Mouse (Mus musculus) thymus, postnatal 4 days (tissue): Measurements from ENCODE around the gene Fancg.

Source experiments
- DNase-seq: peaks from one replicate; pipeline ENCODE4 v3.0.0; 2021

The Fancg gene

GRCm38 (mm10) chr4:43032501-43032900 is 22.2 kb upstream of the Fancg start:
- DNase-seq: no peak

- peak; percentile 94 for DNase-seq
Measured at GRCm38 (mm10) chr4:43031237-43031995, 21.1 kb upstream of the Fancg start, which contains the start of gene Stoml2. Gene Stoml2, minus strand, starts transcription at chr4:43031710.

- no peak for DNase-seq
Measured at GRCm38 (mm10) chr4:43030780-43031230, 20.5 kb upstream of the Fancg start.

GRCm38 (mm10) chr4:43030352-43030751 is 20.0 kb upstream of the Fancg start:
- DNase-seq: no peak

GRCm38 (mm10) chr4:43029749-43030148 is 19.4 kb upstream of the Fancg start:
- DNase-seq: no peak

GRCm38 (mm10) chr4:43029121-43029520 is 18.8 kb upstream of the Fancg start:
- no peak for DNase-seq

- DNase-seq: peak; percentile 95
Measured at GRCm38 (mm10) chr4:43025084-43025960, 15.0 kb upstream of the Fancg start, which contains the start of gene Pigo. Gene Pigo, minus strand, starts transcription at chr4:43025819.

GRCm38 (mm10) chr4:43024673-43025072 is 14.4 kb upstream of the Fancg start:
- no peak for DNase-seq

- no peak for DNase-seq
Measured at GRCm38 (mm10) chr4:43021341-43021740, 11.0 kb upstream of the Fancg start.

- no peak for DNase-seq
Measured at GRCm38 (mm10) chr4:43020876-43021275, 10.6 kb upstream of the Fancg start.

GRCm38 (mm10) chr4:43019641-43020465 is 9.5 kb upstream of the Fancg start:
- no peak for DNase-seq

GRCm38 (mm10) chr4:43019176-43019575 is 8.9 kb upstream of the Fancg start:
- DNase-seq: no peak

- DNase-seq: no peak
Measured at GRCm38 (mm10) chr4:43018156-43018555, 7.8 kb upstream of the Fancg start.

- DNase-seq: no peak
Measured at GRCm38 (mm10) chr4:43012091-43012490, 1.8 kb upstream of the Fancg start.

GRCm38 (mm10) chr4:43005765-43006164 is 4.5 kb downstream of the Fancg start:
- DNase-seq: peak; percentile 52

GRCm38 (mm10) chr4:43004951-43005350 is 5.4 kb downstream of the Fancg start:
- DNase-seq: no peak

- no peak for DNase-seq
Measured at GRCm38 (mm10) chr4:43002756-43003439, 7.4 kb downstream of the Fancg start.

- no peak for DNase-seq
Measured at GRCm38 (mm10) chr4:43001272-43001671, 9.0 kb downstream of the Fancg start.

- DNase-seq: peak; percentile 98
Measured at GRCm38 (mm10) chr4:43000141-43000986, 9.9 kb downstream of the Fancg start, which contains the start of gene Vcp. Gene Vcp, minus strand, starts transcription at chr4:43000507.

- peak; percentile 81 for DNase-seq
Measured at GRCm38 (mm10) chr4:42999451-43000140, 10.7 kb downstream of the Fancg start.
